Mouse (Mus musculus) neutrophil, adult 5-6 weeks (primary cell): ENCODE data around the gene 2410002F23Rik. TPM values are rescaled to one million over a fixed set of nuclear protein-coding genes. Genes with fewer than 3 reads are reported as not detected.
"Not testable (repeated sequence)": the region's sequence is repeated elsewhere in the genome, so short reads cannot be mapped to it uniquely, and the experiment has no call there.

Source experiments
- ATAC-seq: fragments of 151-379, 151-347 bp; 2 replicates; pipeline ENCODE4 v1.8.0; 2017; ENCODE audit warnings: mild to moderate bottlenecking, moderate TSS enrichment; ENCODE audit not compliant: insufficient number of reproducible peaks, poor library complexity, low FRiP score, severe bottlenecking; ENCODE audit errors: extremely low read depth
- total RNA-seq: library from RNA; stranded (forward); fragments of 200-1000 nt; gene quantifications from 2 replicates; pipeline ENCODE4 v1.2.3, GENCODE M21; 2017

The 2410002F23Rik gene
- 55.9 and 59.7 TPM in 2 replicates for total RNA-seq

GRCm38 (mm10) chr7:44246055-44246983 is at the start of gene 2410002F23Rik, which contains the start of gene 1700028J19Rik:
TSS of gene 2410002F23Rik (plus strand) at chr7:44246722.
TSS of gene 1700028J19Rik (minus strand) at chr7:44246695.
- peak; percentile 69 for ATAC-seq

DNA sequence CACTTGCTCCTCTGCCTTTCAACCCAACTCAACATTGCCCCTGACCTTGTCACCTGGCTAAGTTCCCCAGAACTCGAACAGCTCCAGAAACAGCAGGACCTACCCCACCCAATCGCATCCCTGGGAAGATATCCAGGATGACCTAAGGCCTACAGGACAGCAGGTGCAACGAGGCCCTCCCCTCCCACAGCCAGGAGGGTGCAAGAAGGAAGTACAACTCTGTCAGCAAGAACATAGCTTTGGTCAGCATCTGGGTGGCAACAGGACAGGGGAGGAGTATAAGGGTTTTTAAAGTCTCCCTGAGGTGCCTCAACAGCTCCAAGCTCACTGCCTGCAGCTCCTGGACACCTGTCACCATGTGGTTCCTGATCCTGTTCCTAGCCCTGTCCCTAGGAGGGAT is 48.6 kb upstream of the 2410002F23Rik start, which contains the start of gene Klk1b3:
TSS of gene Klk1b3 (plus strand) at position 301 of the 400 bp plus-strand sequence.
- ATAC-seq: no peak

- not testable (repeated sequence) for ATAC-seq
Measured at GRCm38 (mm10) chr7:44207135-44207534, 39.4 kb upstream of the 2410002F23Rik start, which contains the start of gene Klk1b4. TSS of gene Klk1b4 (plus strand) at chr7:44207435.

DNA sequence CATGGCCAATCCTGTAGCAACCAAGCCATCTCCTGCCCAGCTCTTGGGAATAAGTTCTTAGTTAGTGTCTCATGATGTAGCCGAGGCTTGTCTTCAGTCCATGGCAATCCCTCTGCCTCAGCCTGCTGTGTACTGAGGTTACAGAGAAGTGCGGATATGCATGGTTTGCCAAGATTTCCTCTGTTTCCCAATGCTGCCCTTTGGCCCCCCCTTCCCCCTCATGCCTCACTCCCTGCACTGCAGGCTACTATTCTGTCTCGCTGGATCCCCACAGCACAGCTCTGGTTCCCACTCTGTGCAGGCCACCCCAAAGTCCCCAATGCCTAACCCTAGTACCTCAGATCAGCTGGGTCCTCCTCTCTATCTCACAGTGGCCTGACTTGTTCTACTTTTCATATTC is 38.2 kb upstream of the 2410002F23Rik start:
- ATAC-seq: no peak

- ATAC-seq: no peak
Measured at GRCm38 (mm10) chr7:44215645-44216044, 30.9 kb upstream of the 2410002F23Rik start, which contains the start of gene Klk1b5. TSS of gene Klk1b5 (plus strand) at chr7:44215945.

GRCm38 (mm10) chr7:44221601-44222000 is 24.9 kb upstream of the 2410002F23Rik start:
- not testable (repeated sequence) for ATAC-seq

- not testable (repeated sequence) for ATAC-seq
Measured at GRCm38 (mm10) chr7:44222335-44222734, 24.2 kb upstream of the 2410002F23Rik start.

DNA sequence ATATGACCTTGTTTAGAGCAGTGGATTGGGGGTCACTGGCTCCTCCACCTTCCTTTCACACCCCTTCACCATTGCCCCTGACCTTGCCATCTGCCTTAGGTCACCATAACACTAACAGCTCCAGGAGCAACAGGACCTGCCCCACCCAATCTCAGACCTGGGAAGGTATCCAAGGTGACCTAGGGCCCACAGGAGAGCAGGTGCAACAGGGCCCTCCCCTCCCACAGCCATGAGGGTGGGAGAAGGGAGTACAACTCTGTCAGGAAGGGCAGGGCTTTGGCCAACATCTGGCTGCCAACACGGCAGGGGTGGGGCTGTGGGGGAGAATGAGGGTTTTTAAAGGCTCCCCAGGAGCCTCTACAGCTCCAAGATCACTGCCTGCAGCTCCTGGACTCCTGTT is 21.4 kb upstream of the 2410002F23Rik start, which contains the start of gene Klk1:
TSS of gene Klk1 (plus strand) at position 285 of the 400 bp plus-strand sequence.
- no peak for ATAC-seq

DNA sequence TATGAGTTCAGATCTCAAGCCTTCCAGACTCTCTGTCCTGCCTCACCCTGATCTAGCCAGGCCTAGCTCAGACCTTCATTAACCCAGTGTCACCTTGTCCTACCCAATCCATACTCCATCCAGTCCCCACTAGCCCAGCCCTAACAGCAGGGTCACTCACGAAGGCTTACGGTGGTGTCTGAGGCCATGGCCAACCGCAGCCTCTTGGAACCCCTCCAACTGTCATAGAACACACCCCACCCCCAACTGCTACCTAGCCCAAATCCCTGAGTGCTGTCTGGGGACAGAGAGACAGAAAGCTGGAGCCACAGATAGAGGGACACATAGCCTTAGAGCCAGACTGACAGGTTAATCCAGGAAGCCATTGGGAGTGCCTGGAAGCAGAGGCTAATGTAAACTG is 10.6 kb upstream of the 2410002F23Rik start, which contains the start of gene Gm36864:
TSS of gene Gm36864 (plus strand) at position 269 of the 400 bp plus-strand sequence.
- no peak for ATAC-seq

DNA sequence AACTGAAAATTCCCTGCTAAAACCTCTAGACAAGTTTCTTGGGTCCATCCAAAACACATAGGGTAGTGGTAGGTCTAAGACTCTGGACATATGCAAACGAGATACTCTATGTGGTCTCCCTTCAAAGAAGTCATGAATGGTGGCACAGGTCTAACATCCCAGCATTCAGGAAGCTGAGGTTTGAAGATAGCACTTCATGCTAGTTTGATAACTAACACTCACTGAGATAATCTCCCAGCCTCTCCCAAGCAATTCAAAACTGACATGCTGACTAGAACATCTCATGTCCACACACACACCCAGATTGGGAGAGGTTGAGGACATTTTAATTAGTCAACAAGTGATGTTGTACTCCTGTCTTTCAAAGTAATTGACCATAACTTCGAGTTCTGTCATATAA is 6.6 kb upstream of the 2410002F23Rik start:
- no peak for ATAC-seq

DNA sequence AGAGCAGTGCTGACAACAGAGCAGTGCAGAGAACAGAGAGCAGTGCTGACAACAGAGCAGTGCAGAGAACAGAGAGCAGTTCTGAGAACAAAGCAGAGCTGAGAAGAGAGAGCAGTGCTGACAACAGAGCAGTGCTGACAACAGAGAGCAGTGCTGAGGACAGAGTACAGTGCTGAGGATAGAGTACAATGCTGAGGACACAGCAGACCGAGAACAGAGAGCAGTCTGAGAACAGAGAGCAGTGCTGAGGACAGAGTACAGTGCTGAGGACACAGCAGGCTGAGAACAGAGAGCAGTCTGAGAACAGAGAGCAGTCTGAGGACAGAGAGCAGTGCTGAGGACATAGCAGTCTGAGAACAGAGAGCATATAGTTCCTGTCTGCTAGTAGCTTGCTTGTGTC is 5.8 kb upstream of the 2410002F23Rik start:
- no peak for ATAC-seq

GRCm38 (mm10) chr7:44241163-44241562 is 5.4 kb upstream of the 2410002F23Rik start:
- ATAC-seq: no peak

DNA sequence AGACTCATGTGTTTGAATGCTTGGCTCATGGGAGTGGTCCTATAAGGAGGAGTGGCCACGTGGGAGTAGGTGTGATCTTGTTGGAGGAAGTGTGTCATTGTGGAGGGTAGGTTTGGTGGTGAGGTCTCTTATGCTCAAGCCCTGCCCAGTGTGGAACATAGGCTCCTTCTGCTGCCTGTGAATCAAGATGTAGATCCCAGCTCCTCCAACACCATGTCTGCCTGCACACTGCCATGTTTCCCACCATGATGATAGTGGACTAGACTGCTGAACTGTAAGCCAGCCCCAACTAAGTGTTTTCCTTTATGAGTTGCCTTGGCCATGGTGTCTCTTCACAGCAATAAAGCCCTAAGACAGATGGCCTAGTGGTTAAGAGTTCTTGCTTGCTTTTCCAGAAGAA is 2.4 kb upstream of the 2410002F23Rik start:
- ATAC-seq: no peak

- no peak for ATAC-seq
Measured at GRCm38 (mm10) chr7:44246984-44247470, 505 bp downstream of the 2410002F23Rik start.

DNA sequence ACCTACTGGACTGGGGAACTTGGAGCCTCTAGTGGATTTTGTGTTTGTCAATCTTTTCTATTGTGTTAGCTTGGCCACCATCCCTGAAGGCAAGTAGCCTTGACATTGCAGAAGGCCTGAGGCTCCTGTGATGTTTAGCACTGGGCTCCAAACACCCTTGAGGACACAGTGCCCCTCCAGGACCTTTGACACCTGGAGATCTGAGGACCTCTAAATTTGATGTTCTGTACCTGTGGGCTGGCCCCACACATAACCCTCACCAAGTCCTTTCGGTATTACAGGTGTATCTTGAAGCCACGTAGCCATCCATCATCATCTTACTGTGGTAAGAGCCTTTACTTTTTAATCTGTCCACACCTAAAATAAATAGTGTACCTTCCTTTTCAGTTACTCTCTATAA is 1.4 kb downstream of the 2410002F23Rik start:
- ATAC-seq: no peak

GRCm38 (mm10) chr7:44249248-44249647 is 2.7 kb downstream of the 2410002F23Rik start:
- ATAC-seq: no peak

GRCm38 (mm10) chr7:44250732-44251275 is 4.3 kb downstream of the 2410002F23Rik start:
- not testable (repeated sequence) for ATAC-seq

DNA sequence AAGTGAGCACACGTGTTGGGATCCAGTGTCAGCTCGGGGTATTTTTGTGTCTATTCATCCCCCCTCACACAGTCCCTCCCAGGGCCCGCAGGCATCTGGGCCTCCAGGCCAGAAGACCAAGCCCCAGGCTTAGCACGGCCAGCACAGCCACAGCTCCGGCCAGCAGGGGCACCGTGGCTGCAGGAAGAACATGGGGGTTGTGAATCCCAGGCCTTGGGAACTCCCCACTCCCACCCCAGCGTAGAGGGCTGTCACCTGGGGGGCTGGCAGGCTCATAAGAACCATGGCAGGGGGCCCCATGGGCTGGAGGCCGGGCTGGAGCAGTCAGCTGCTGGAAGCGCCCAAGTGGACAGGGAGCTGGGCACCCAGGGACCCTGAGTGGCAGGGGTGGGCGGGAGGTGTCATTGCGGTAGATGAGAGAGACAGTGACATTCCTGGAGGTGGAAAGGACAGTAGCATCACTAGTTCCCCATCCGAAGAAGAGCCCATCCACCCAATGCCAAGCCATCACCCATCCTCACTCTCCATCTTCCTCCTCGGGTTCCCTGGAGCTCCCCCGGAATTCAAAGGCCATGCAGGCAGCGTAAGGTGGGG is 6.6 kb downstream of the 2410002F23Rik start:
- no peak for ATAC-seq

DNA sequence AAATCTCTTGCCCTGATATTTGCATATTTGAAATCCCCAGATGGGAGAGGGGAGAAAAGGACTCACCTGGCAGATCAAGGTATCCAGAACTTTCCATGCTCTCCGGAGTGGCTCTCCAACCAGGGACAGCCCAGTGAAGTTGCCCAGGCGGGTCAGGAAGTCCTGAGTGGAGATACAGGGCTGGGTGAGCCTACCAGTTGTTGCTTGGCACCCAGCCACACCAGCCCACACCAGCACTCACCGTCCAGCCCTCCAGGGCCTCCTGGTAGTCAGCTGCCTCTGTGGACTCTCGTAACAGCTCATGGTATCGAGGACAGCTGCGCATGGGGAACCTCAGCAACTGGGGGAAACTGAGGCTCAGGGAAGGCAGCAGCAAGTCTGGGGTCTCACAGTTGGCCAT is 8.4 kb downstream of the 2410002F23Rik start:
- ATAC-seq: no peak
